Mouse (Mus musculus): ENCODE results near the gene Polr1d.

GRCm38 (mm10) chr5:147127860-147128259, 51.0 kb downstream of the Polr1d start:
- TF ChIP-seq POLR2A (IDR thresholded peaks at IDR 0.05; ENCODE audit: control insufficient read depth, low read depth, low read length) (no peak), CTCF (IDR thresholded peaks at IDR 0.05; ENCODE audit: control insufficient read depth, insufficient read depth, insufficient replicate concordance, low read depth, low read length) (no peak)

Measured in testis, adult 2 months (tissue).